Mouse (Mus musculus) left cerebral cortex, adult 11 months (tissue): ENCODE results near the gene Slc2a13.

Experiments used
- DNase-seq: peaks from one replicate; pipeline ENCODE4 v3.0.0; 2022; ENCODE audit warnings: low spot score

The Slc2a13 gene

GRCm38 (mm10) chr15:91573111-91573538, at the start of gene Slc2a13:
TSS of gene Slc2a13 (minus strand) at chr15:91573261.
- peak; percentile 78 for DNase-seq

- DNase-seq = no peak
Measured at GRCm38 (mm10) chr15:91616016-91616415, 43.0 kb upstream of the Slc2a13 start.

GRCm38 (mm10) chr15:91615532-91615931, 42.5 kb upstream of the Slc2a13 start:
- DNase-seq = no peak

GRCm38 (mm10) chr15:91613981-91614665, 41.1 kb upstream of the Slc2a13 start:
- DNase-seq = peak; percentile 84

GRCm38 (mm10) chr15:91609713-91610112, 36.7 kb upstream of the Slc2a13 start:
- no peak for DNase-seq

- no peak for DNase-seq
Measured at GRCm38 (mm10) chr15:91608811-91609210, 35.8 kb upstream of the Slc2a13 start.

- no peak for DNase-seq
Measured at GRCm38 (mm10) chr15:91601197-91601596, 28.1 kb upstream of the Slc2a13 start.

GRCm38 (mm10) chr15:91597290-91597689, 24.2 kb upstream of the Slc2a13 start:
- no peak for DNase-seq

GRCm38 (mm10) chr15:91574492-91574891, 1.4 kb upstream of the Slc2a13 start:
- peak; percentile 75 for DNase-seq

GRCm38 (mm10) chr15:91572421-91573069, 516 bp downstream of the Slc2a13 start:
- no peak for DNase-seq

GRCm38 (mm10) chr15:91571981-91572380, 1.1 kb downstream of the Slc2a13 start:
- no peak for DNase-seq

- no peak for DNase-seq
Measured at GRCm38 (mm10) chr15:91566784-91567183, 6.3 kb downstream of the Slc2a13 start.

- no peak for DNase-seq
Measured at GRCm38 (mm10) chr15:91565025-91565605, 7.9 kb downstream of the Slc2a13 start.

GRCm38 (mm10) chr15:91561728-91562127, 11.3 kb downstream of the Slc2a13 start:
- no peak for DNase-seq

- no peak for DNase-seq
Measured at GRCm38 (mm10) chr15:91555336-91555736, 17.7 kb downstream of the Slc2a13 start.

GRCm38 (mm10) chr15:91548586-91549268, 24.3 kb downstream of the Slc2a13 start:
- DNase-seq = no peak

GRCm38 (mm10) chr15:91544586-91544985, 28.5 kb downstream of the Slc2a13 start:
- no peak for DNase-seq

GRCm38 (mm10) chr15:91538439-91538838, 34.6 kb downstream of the Slc2a13 start:
- no peak for DNase-seq

GRCm38 (mm10) chr15:91526876-91527275, 46.2 kb downstream of the Slc2a13 start:
- DNase-seq = no peak

GRCm38 (mm10) chr15:91526166-91526565, 46.9 kb downstream of the Slc2a13 start:
- DNase-seq = no peak

- no peak for DNase-seq
Measured at GRCm38 (mm10) chr15:91524451-91524850, 48.6 kb downstream of the Slc2a13 start.

- no peak for DNase-seq
Measured at GRCm38 (mm10) chr15:91503291-91503690, 69.8 kb downstream of the Slc2a13 start.

- no peak for DNase-seq
Measured at GRCm38 (mm10) chr15:91502661-91503060, 70.4 kb downstream of the Slc2a13 start.
